Comparison of ENCODE assay signal across 22 mouse cellular contexts in genomic region chr13:57980071-57980470, GRCm38 (mm10).
DNase-seq lines count a peak whose midpoint lies in the region; ATAC-seq and TF ChIP-seq lines count a peak whose summit lies in the region.
"Had no signal": no experiment of that assay in that cellular context is flagged by ENCODE, and none has a peak within 500 bp of the region (broad histone marks: within the 10 kb centered on the region; RNA-seq: fewer than 3 reads in every experiment).

No protein-coding gene starts in this region.

- no peak for TF ChIP-seq CTCF in intestine, postnatal 0 days (IDR thresholded peaks at IDR 0.05; ENCODE audit: low read depth)

- no peak overlapping the region for H3K4me3 ChIP-seq in embryonic facial prominence, embryonic 12.5 days
- H3K4me3 ChIP-seq in embryonic facial prominence, embryonic 10.5 days, result no peak overlapping the region
- H3K4me3 ChIP-seq in hindbrain, embryonic 10.5 days, result no peak overlapping the region
- H3K4me3 ChIP-seq in hindbrain, embryonic 16.5 days (ENCODE audit: low read length), result no peak overlapping the region
- H3K4me3 ChIP-seq in midbrain, embryonic 12.5 days, result no peak overlapping the region
- H3K4me3 ChIP-seq in midbrain, embryonic 15.5 days, result no peak overlapping the region
- no peak overlapping the region for H3K4me3 ChIP-seq in embryonic facial prominence, embryonic 13.5 days
- H3K4me3 ChIP-seq in intestine, postnatal 0 days (ENCODE audit: low read depth, low read length), result no peak overlapping the region
- H3K4me3 ChIP-seq: forebrain, embryonic 15.5 days; layer of hippocampus, adult 2 months; limb, embryonic 15.5 days; liver, embryonic 15.5 days had no signal

- no peaks in the 10 kb centered on the region for H3K27me3 ChIP-seq in embryonic facial prominence, embryonic 12.5 days
- H3K27me3 ChIP-seq in embryonic facial prominence, embryonic 10.5 days (replicated peaks; ENCODE audit: low read depth, poor library complexity, severe bottlenecking), result no peaks in the 10 kb centered on the region
- H3K27me3 ChIP-seq in hindbrain, embryonic 10.5 days (ENCODE audit: insufficient read depth, poor library complexity, severe bottlenecking), result no peaks in the 10 kb centered on the region
- no peaks in the 10 kb centered on the region for H3K27me3 ChIP-seq in hindbrain, embryonic 16.5 days (replicated peaks; ENCODE audit: control insufficient read depth, insufficient read depth, low read length)
- H3K27me3 ChIP-seq in midbrain, embryonic 12.5 days, result no peaks in the 10 kb centered on the region
- no peaks in the 10 kb centered on the region for H3K27me3 ChIP-seq in midbrain, embryonic 15.5 days (replicated peaks)
- no peaks in the 10 kb centered on the region for H3K27me3 ChIP-seq in embryonic facial prominence, embryonic 13.5 days
- H3K27me3 ChIP-seq in intestine, postnatal 0 days (replicated peaks; ENCODE audit: control insufficient read depth, insufficient read depth, low read length), result no peaks in the 10 kb centered on the region
- H3K27me3 ChIP-seq: forebrain, embryonic 15.5 days; limb, embryonic 15.5 days; liver, embryonic 15.5 days had no signal

- H3K27ac ChIP-seq in embryonic facial prominence, embryonic 12.5 days, result peak overlapping the region; percentile 46; the same call in 1 of the 2 replicates
- no peak overlapping the region for H3K27ac ChIP-seq in embryonic facial prominence, embryonic 10.5 days (replicated peaks)
- H3K27ac ChIP-seq in hindbrain, embryonic 10.5 days, result peak overlapping the region; percentile 29; the same call in 1 of the 2 replicates
- no peak overlapping the region for H3K27ac ChIP-seq in hindbrain, embryonic 16.5 days (ENCODE audit: low read depth, low read length)
- H3K27ac ChIP-seq in midbrain, embryonic 12.5 days (replicated peaks), result 0 out of 2 replicates have a peak overlapping the region, but pooled peaks have one; percentile 46
- no peak overlapping the region for H3K27ac ChIP-seq in midbrain, embryonic 15.5 days
- 0 out of 2 replicates have a peak overlapping the region, but pooled peaks have one; percentile 16 for H3K27ac ChIP-seq in embryonic facial prominence, embryonic 13.5 days
- H3K27ac ChIP-seq in intestine, postnatal 0 days (ENCODE audit: low read depth, low read length), result no peak overlapping the region
- H3K27ac ChIP-seq: forebrain, embryonic 15.5 days; layer of hippocampus, adult 2 months; limb, embryonic 15.5 days; liver, embryonic 15.5 days had no signal

- no peak for DNase-seq in embryonic facial prominence, embryonic 10.5 days (ENCODE audit: low spot score)
- DNase-seq in hindbrain, embryonic 10.5 days (ENCODE audit: low spot score), result no peak
- DNase-seq: adrenal gland, adult 8-10 months; cerebellum, adult 9-10 months; gastrocnemius, postnatal 36 days; kidney, adult 8-10 months; kidney, postnatal 14 days; lung, postnatal 4 days; thymus, postnatal 36 days had no signal

- ATAC-seq in embryonic facial prominence, embryonic 12.5 days (ENCODE audit: insufficient number of reproducible peaks, insufficient read depth, low FRiP score, low TSS enrichment), result no peak
- ATAC-seq in hindbrain, embryonic 16.5 days, result no peak
- no peak for ATAC-seq in midbrain, embryonic 12.5 days (ENCODE audit: low FRiP score, low read depth)
- ATAC-seq in midbrain, embryonic 15.5 days (replicated peaks), result no peak
- ATAC-seq in embryonic facial prominence, embryonic 13.5 days (ENCODE audit: insufficient number of reproducible peaks, insufficient read depth, low FRiP score, low TSS enrichment, low read depth), result no peak
- ATAC-seq in intestine, postnatal 0 days, result no peak
- ATAC-seq: CD4-positive, CD25-positive, alpha-beta regulatory T cell, adult 4 months; forebrain, embryonic 15.5 days; inflammation-experienced regulatory T-cells, adult 6 months; Patski had no signal

- H3K4me1 ChIP-seq in embryonic facial prominence, embryonic 12.5 days, result peaks cover 51% of the 10 kb centered on the region
- peaks cover 56% of the 10 kb centered on the region for H3K4me1 ChIP-seq in embryonic facial prominence, embryonic 10.5 days
- peaks cover 40% of the 10 kb centered on the region for H3K4me1 ChIP-seq in hindbrain, embryonic 10.5 days (replicated peaks)
- peaks cover 2% of the 10 kb centered on the region for H3K4me1 ChIP-seq in hindbrain, embryonic 16.5 days (ENCODE audit: control insufficient read depth, insufficient read depth, low read depth, low read length)
- peaks cover 26% of the 10 kb centered on the region for H3K4me1 ChIP-seq in midbrain, embryonic 12.5 days
- peaks cover 18% of the 10 kb centered on the region for H3K4me1 ChIP-seq in midbrain, embryonic 15.5 days
- peaks cover 34% of the 10 kb centered on the region for H3K4me1 ChIP-seq in embryonic facial prominence, embryonic 13.5 days
- no peaks in the 10 kb centered on the region for H3K4me1 ChIP-seq in intestine, postnatal 0 days (replicated peaks; ENCODE audit: control insufficient read depth, insufficient read depth, low read length)

- no peaks in the 10 kb centered on the region for H3K36me3 ChIP-seq in embryonic facial prominence, embryonic 12.5 days
- H3K36me3 ChIP-seq in embryonic facial prominence, embryonic 10.5 days (replicated peaks), result no peaks in the 10 kb centered on the region
- H3K36me3 ChIP-seq in hindbrain, embryonic 10.5 days, result no peaks in the 10 kb centered on the region
- H3K36me3 ChIP-seq in hindbrain, embryonic 16.5 days (ENCODE audit: control insufficient read depth, insufficient read depth, low read length), result no peaks in the 10 kb centered on the region
- no peaks in the 10 kb centered on the region for H3K36me3 ChIP-seq in midbrain, embryonic 12.5 days
- H3K36me3 ChIP-seq in midbrain, embryonic 15.5 days (replicated peaks), result no peaks in the 10 kb centered on the region
- H3K36me3 ChIP-seq in embryonic facial prominence, embryonic 13.5 days, result no peaks in the 10 kb centered on the region
- no peaks in the 10 kb centered on the region for H3K36me3 ChIP-seq in intestine, postnatal 0 days (ENCODE audit: control insufficient read depth, insufficient read depth)
- H3K36me3 ChIP-seq: forebrain, embryonic 15.5 days; limb, embryonic 15.5 days; liver, embryonic 15.5 days had no signal

- no peak overlapping the region; the same call in 1 of the 2 replicates for H3K9ac ChIP-seq in embryonic facial prominence, embryonic 12.5 days
- no peak overlapping the region for H3K9ac ChIP-seq in hindbrain, embryonic 16.5 days (ENCODE audit: low read depth, low read length)
- no peak overlapping the region for H3K9ac ChIP-seq in midbrain, embryonic 12.5 days (replicated peaks)
- no peak overlapping the region for H3K9ac ChIP-seq in midbrain, embryonic 15.5 days
- no peak overlapping the region for H3K9ac ChIP-seq in embryonic facial prominence, embryonic 13.5 days
- H3K9ac ChIP-seq in intestine, postnatal 0 days (ENCODE audit: low read depth, low read length), result no peak overlapping the region
- H3K9ac ChIP-seq: forebrain, embryonic 15.5 days; limb, embryonic 15.5 days; liver, embryonic 15.5 days had no signal

- H3K4me2 ChIP-seq in embryonic facial prominence, embryonic 12.5 days (replicated peaks), result peak overlapping the region; percentile 19; the same call in 1 of the 2 replicates
- H3K4me2 ChIP-seq in hindbrain, embryonic 16.5 days (ENCODE audit: low read length), result no peak overlapping the region
- no peak overlapping the region for H3K4me2 ChIP-seq in midbrain, embryonic 12.5 days (replicated peaks)
- no peak overlapping the region for H3K4me2 ChIP-seq in midbrain, embryonic 15.5 days
- peak overlapping the region; percentile 32; the same call in 1 of the 2 replicates for H3K4me2 ChIP-seq in embryonic facial prominence, embryonic 13.5 days
- no peak overlapping the region for H3K4me2 ChIP-seq in intestine, postnatal 0 days (replicated peaks; ENCODE audit: low read depth)
- H3K4me2 ChIP-seq: forebrain, embryonic 15.5 days; limb, embryonic 15.5 days; liver, embryonic 15.5 days had no signal

- H3K9me3 ChIP-seq in embryonic facial prominence, embryonic 12.5 days, result peaks cover 5% of the 10 kb centered on the region; the same call in 1 of the 2 replicates
- no peaks in the 10 kb centered on the region for H3K9me3 ChIP-seq in embryonic facial prominence, embryonic 10.5 days
- H3K9me3 ChIP-seq in hindbrain, embryonic 10.5 days, result no peaks in the 10 kb centered on the region
- no peaks in the 10 kb centered on the region for H3K9me3 ChIP-seq in hindbrain, embryonic 16.5 days (ENCODE audit: control insufficient read depth, low read length)
- no peaks in the 10 kb centered on the region for H3K9me3 ChIP-seq in midbrain, embryonic 12.5 days
- H3K9me3 ChIP-seq in midbrain, embryonic 15.5 days, result no peaks in the 10 kb centered on the region
- H3K9me3 ChIP-seq in embryonic facial prominence, embryonic 13.5 days, result no peaks in the 10 kb centered on the region
- H3K9me3 ChIP-seq in intestine, postnatal 0 days (ENCODE audit: control insufficient read depth), result no peaks in the 10 kb centered on the region
- H3K9me3 ChIP-seq: forebrain, embryonic 15.5 days; limb, embryonic 15.5 days; liver, embryonic 15.5 days had no signal

- 18% methylated on average over 2 of the region's 2 CpGs for WGBS in embryonic facial prominence, embryonic 12.5 days
- WGBS in embryonic facial prominence, embryonic 10.5 days, result 36% methylated on average over 2 of the region's 2 CpGs
- 55% methylated on average over 2 of the region's 2 CpGs for WGBS in hindbrain, embryonic 10.5 days
- WGBS in hindbrain, embryonic 16.5 days, result 23% methylated on average over 2 of the region's 2 CpGs
- 44% methylated on average over 2 of the region's 2 CpGs for WGBS in midbrain, embryonic 12.5 days
- 37% methylated on average over 2 of the region's 2 CpGs for WGBS in midbrain, embryonic 15.5 days
- WGBS in embryonic facial prominence, embryonic 13.5 days, result 21% methylated on average over 2 of the region's 2 CpGs
- 25% methylated on average over 2 of the region's 2 CpGs for WGBS in intestine, postnatal 0 days

Comparison
In these comparisons a context has a peak if more than half of its experiments do, and no peak if none do; other contexts are left out.
1. H3K27ac ChIP-seq: peak in embryonic facial prominence, embryonic 12.5 days (single experiment), hindbrain, embryonic 10.5 days (single experiment), midbrain, embryonic 12.5 days (single experiment) and embryonic facial prominence, embryonic 13.5 days (single experiment); none in embryonic facial prominence, embryonic 10.5 days (single experiment), hindbrain, embryonic 16.5 days (single experiment), midbrain, embryonic 15.5 days (single experiment) and intestine, postnatal 0 days (single experiment).
2. H3K4me2 ChIP-seq: peak in embryonic facial prominence, embryonic 12.5 days (single experiment) and embryonic facial prominence, embryonic 13.5 days (single experiment); none in hindbrain, embryonic 16.5 days (single experiment), midbrain, embryonic 12.5 days (single experiment), midbrain, embryonic 15.5 days (single experiment) and intestine, postnatal 0 days (single experiment).